ENCODE assay signal across 23 mouse cellular contexts in genomic region chrX:16421159-16421558, GRCm38 (mm10).
DNase-seq lines count a peak whose midpoint lies in the region; ATAC-seq and TF ChIP-seq lines count a peak whose summit lies in the region.
"Had no signal": no experiment of that assay in that cellular context is flagged by ENCODE, and none has a peak within 500 bp of the region (broad histone marks: within the 10 kb centered on the region; RNA-seq: fewer than 3 reads in every experiment).

No protein-coding gene starts in this region.

- H3K4me2 ChIP-seq in embryonic facial prominence, embryonic 14.5 days (ENCODE audit: low read depth, low read length) = no peak overlapping the region
- no peak overlapping the region for H3K4me2 ChIP-seq in midbrain, postnatal 0 days (ENCODE audit: low read depth, low read length, poor library complexity, severe bottlenecking)
- H3K4me2 ChIP-seq in midbrain, embryonic 14.5 days (ENCODE audit: low read length) = no peak overlapping the region
- H3K4me2 ChIP-seq: kidney, embryonic 15.5 days; midbrain, embryonic 11.5 days; stomach, embryonic 15.5 days had no signal

- no peaks in the 10 kb centered on the region for H3K4me1 ChIP-seq in embryonic facial prominence, embryonic 14.5 days (ENCODE audit: control insufficient read depth, insufficient read depth, low read length)
- no peaks in the 10 kb centered on the region for H3K4me1 ChIP-seq in embryonic facial prominence, embryonic 10.5 days
- H3K4me1 ChIP-seq in midbrain, postnatal 0 days (ENCODE audit: insufficient read depth, low read length) = no peaks in the 10 kb centered on the region
- no peaks in the 10 kb centered on the region for H3K4me1 ChIP-seq in midbrain, embryonic 14.5 days (ENCODE audit: control insufficient read depth, insufficient read depth, low read length)
- H3K4me1 ChIP-seq: forebrain, embryonic 10.5 days; kidney, embryonic 15.5 days; stomach, embryonic 15.5 days had no signal

- peak; percentile 10 for DNase-seq in embryonic facial prominence, embryonic 14.5 days (ENCODE audit: low spot score)
- no peak for DNase-seq in embryonic facial prominence, embryonic 10.5 days (ENCODE audit: low spot score)
- peak; percentile 2 for DNase-seq in midbrain, postnatal 0 days (ENCODE audit: low spot score)
- no peak for DNase-seq in midbrain, embryonic 14.5 days
- DNase-seq in large intestine, adult 2 months (ENCODE audit: low read depth, low spot score) = peak; percentile 35
- DNase-seq in lung, postnatal 4 days = no peak
- DNase-seq in heart, adult 8-10 months (ENCODE audit: low spot score) = no peak
- DNase-seq: adrenal gland, postnatal 10 days; cerebellum, adult 8-10 months; cerebellum, postnatal 36 days; embryo, embryonic 11 days; gastrocnemius, postnatal 25 days; kidney, adult 11 months; kidney, postnatal 36 days; left cerebral cortex, postnatal 4 days; right cerebral cortex, adult 18-20 months; right cerebral cortex, postnatal 4 days; thymus, postnatal 25 days had no signal

- H3K27me3 ChIP-seq in embryonic facial prominence, embryonic 14.5 days (replicated peaks; ENCODE audit: control insufficient read depth, insufficient read depth, low read length) = no peaks in the 10 kb centered on the region
- no peaks in the 10 kb centered on the region for H3K27me3 ChIP-seq in embryonic facial prominence, embryonic 10.5 days (replicated peaks; ENCODE audit: low read depth, poor library complexity, severe bottlenecking)
- H3K27me3 ChIP-seq in midbrain, postnatal 0 days (ENCODE audit: insufficient read depth, low read length) = no peaks in the 10 kb centered on the region
- H3K27me3 ChIP-seq in midbrain, embryonic 14.5 days (ENCODE audit: control insufficient read depth, insufficient read depth, low read length) = no peaks in the 10 kb centered on the region
- H3K27me3 ChIP-seq: kidney, embryonic 15.5 days; stomach, embryonic 15.5 days had no signal

- no peak overlapping the region for H3K4me3 ChIP-seq in embryonic facial prominence, embryonic 14.5 days (ENCODE audit: low read depth, low read length)
- H3K4me3 ChIP-seq in embryonic facial prominence, embryonic 10.5 days = no peak overlapping the region
- H3K4me3 ChIP-seq in midbrain, postnatal 0 days (ENCODE audit: low read depth, low read length) = no peak overlapping the region
- no peak overlapping the region for H3K4me3 ChIP-seq in midbrain, embryonic 14.5 days (replicated peaks; ENCODE audit: low read depth, low read length)
- H3K4me3 ChIP-seq: forebrain, embryonic 10.5 days; kidney, embryonic 15.5 days; left cerebral cortex, adult 2 months; stomach, embryonic 15.5 days had no signal

- H3K36me3 ChIP-seq in embryonic facial prominence, embryonic 14.5 days (ENCODE audit: control insufficient read depth, insufficient read depth, low read length) = no peaks in the 10 kb centered on the region
- H3K36me3 ChIP-seq in embryonic facial prominence, embryonic 10.5 days (replicated peaks) = no peaks in the 10 kb centered on the region
- H3K36me3 ChIP-seq in midbrain, postnatal 0 days (ENCODE audit: insufficient read depth, low read length) = no peaks in the 10 kb centered on the region
- no peaks in the 10 kb centered on the region for H3K36me3 ChIP-seq in midbrain, embryonic 14.5 days (ENCODE audit: control insufficient read depth, insufficient read depth, low read length)
- H3K36me3 ChIP-seq: forebrain, embryonic 10.5 days; kidney, embryonic 15.5 days; stomach, embryonic 15.5 days had no signal

- no peaks in the 10 kb centered on the region for H3K9me3 ChIP-seq in embryonic facial prominence, embryonic 14.5 days (ENCODE audit: control insufficient read depth, low read length)
- no peaks in the 10 kb centered on the region; the same call in 1 of the 2 replicates for H3K9me3 ChIP-seq in embryonic facial prominence, embryonic 10.5 days
- H3K9me3 ChIP-seq in midbrain, postnatal 0 days (ENCODE audit: low read length) = no peaks in the 10 kb centered on the region
- H3K9me3 ChIP-seq in midbrain, embryonic 14.5 days (ENCODE audit: control insufficient read depth, low read length) = no peaks in the 10 kb centered on the region
- H3K9me3 ChIP-seq: forebrain, embryonic 10.5 days; kidney, embryonic 15.5 days; stomach, embryonic 15.5 days had no signal

- no peak for ATAC-seq in embryonic facial prominence, embryonic 14.5 days (ENCODE audit: low read depth)
- ATAC-seq in midbrain, postnatal 0 days (ENCODE audit: low FRiP score) = no peak
- ATAC-seq in midbrain, embryonic 14.5 days (ENCODE audit: low FRiP score, low TSS enrichment) = no peak

- H3K27ac ChIP-seq in embryonic facial prominence, embryonic 14.5 days (replicated peaks; ENCODE audit: low read depth, low read length) = no peak overlapping the region
- H3K27ac ChIP-seq in embryonic facial prominence, embryonic 10.5 days (replicated peaks) = no peak overlapping the region
- no peak overlapping the region for H3K27ac ChIP-seq in midbrain, postnatal 0 days (ENCODE audit: low read depth, low read length)
- no peak overlapping the region for H3K27ac ChIP-seq in midbrain, embryonic 14.5 days (replicated peaks; ENCODE audit: low read depth, low read length)
- H3K27ac ChIP-seq: forebrain, embryonic 10.5 days; kidney, embryonic 15.5 days; left cerebral cortex, adult 2 months; stomach, embryonic 15.5 days had no signal

- TF ChIP-seq CTCF in midbrain, postnatal 0 days (IDR thresholded peaks at IDR 0.05) = no peak

- no peak overlapping the region for H3K9ac ChIP-seq in embryonic facial prominence, embryonic 14.5 days (ENCODE audit: low read depth, low read length)
- H3K9ac ChIP-seq in midbrain, postnatal 0 days (replicated peaks; ENCODE audit: low read length, poor library complexity, severe bottlenecking) = no peak overlapping the region
- no peak overlapping the region for H3K9ac ChIP-seq in midbrain, embryonic 14.5 days (replicated peaks; ENCODE audit: low read length)
- H3K9ac ChIP-seq: kidney, embryonic 15.5 days; stomach, embryonic 15.5 days had no signal

Comparison
In these comparisons a context has a peak if more than half of its experiments do, and no peak if none do; other contexts are left out.
1. DNase-seq: peak in embryonic facial prominence, embryonic 14.5 days (single experiment), midbrain, postnatal 0 days (single experiment) and large intestine, adult 2 months (single experiment); none in embryonic facial prominence, embryonic 10.5 days (single experiment), midbrain, embryonic 14.5 days (single experiment), lung, postnatal 4 days (0 of 2) and heart, adult 8-10 months (single experiment).